Mouse (Mus musculus) ZHBTc4 (cell line): ENCODE data around the gene Hdac11.

ENCODE experiments used
- DNase-seq: peaks from one replicate; pipeline ENCODE4 v3.0.0-alpha.2; 2011; ENCODE audit warnings: low read depth, low spot score

The Hdac11 gene

GRCm38 (mm10) chr6:91137343-91137956 is 19.0 kb upstream of the Hdac11 start:
- no peak for DNase-seq

DNA sequence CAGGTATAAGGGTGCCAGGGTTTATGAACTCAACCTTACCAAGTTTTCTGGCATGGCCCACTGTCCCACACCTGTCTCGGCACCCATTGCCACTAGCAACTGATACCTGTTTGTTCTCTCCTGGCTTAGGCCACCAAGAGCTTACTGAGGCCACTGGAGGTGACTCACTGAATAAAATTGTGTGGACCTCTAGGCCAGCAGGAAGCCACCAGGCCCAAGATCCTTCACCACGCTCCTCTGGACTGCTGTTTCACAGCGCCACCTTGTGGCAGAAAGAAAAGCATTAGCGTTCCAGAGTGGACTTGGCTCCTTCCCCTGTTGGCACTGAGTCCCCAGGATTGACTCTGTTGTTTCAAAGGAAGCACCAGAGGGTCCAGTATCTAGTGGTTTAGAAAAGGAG is 16.6 kb upstream of the Hdac11 start:
- DNase-seq = peak; percentile 55

DNA sequence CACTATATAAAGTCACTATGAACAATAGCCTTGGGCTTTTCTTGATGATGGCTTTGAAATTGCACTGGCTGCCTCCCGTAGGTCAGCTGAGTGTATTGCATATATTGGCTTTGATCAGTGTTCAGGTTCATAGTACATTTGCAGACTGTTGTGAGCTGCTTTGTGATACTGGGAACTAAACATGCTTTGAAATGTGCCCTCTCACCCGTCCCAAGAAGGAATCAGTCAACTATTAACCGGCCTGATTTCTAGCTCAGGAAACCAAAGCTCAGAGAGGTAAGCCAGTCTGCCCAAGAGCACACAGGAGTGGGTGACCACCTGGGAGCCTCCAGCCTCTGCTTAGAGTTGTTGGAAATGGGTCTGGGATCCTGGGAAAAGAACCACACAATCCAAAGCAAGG is 11.4 kb upstream of the Hdac11 start:
- DNase-seq = no peak

DNA sequence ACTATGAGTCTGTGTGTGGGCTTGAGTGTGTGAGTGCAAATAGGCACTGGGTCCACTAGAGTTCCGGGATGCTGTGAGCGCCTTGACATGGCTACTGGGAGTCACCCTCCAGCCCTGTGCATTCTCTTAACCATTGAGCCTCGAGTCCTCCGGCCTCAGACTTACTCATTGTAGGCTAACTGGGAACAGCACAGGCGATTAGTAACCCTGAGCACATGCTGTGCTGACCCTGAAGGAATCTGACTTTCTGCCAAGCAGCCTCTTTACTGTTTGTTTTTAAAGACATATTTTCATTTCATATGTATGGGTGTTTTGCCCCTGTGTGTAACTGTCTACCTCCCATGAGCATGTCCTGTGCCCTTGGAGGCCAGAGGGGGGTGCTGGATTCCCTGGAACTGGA is 10.9 kb upstream of the Hdac11 start:
- no peak for DNase-seq

- DNase-seq = no peak
Observed at GRCm38 (mm10) chr6:91146443-91147151, 9.9 kb upstream of the Hdac11 start.

DNA sequence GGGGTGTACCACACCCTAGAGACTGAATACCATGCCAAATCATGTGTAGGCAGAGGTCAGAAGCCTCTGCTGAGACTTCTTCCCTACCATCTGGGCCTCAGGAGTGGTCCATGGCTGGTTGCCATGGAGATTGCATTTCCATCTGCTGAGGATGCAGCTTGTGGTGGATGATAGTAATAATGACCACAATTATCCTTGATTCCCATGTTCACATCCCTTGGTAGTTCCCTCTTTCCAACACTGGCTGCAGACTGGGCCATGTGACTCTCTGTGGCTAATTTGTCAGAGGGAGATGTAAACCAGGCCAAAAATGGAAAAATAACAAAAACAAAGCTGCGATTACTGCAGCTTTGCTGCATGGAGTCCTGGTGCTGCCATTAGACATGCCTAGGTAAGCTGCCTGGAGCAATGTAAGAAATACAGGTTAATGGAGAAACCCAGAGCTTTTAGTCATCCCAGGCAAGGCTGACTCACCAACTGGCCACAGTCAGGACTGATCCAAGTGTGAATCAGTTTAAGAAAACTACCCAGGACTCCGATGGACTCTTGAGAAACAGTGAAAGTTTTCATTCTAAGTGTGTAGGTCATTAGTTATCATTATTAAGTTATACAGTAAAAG is 9.2 kb upstream of the Hdac11 start:
- no peak for DNase-seq

DNA sequence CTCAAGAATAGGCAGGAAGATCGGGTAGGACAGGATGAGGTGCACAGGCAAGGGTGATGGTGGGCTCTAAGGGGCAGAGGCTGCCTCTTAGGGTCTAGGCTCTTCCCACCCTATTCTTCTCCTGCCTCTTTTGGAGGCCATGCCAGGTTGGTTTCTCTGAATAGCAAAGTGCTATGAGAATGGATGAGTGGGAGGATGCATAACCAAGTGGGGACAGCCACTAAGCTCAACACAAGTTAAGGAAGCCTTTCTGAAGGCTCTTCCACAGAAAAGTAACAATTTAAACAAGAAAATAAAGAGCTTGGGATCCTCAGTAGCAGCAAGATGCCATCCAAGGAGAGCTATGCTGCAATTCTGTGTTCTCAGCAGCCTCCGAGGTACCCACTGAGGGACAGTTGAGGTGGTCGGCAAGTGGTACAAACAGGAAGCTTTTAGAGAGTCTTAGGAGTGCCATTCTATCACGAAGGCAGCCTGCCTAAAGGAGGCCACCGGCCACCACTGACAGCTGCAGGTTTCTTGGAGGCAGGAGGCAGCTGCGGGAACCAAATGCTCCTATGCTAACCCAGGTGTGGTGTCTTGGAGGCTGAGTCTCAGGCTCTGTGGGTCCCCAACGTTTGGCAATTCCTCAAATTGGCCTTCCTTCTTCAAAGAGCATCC is 3.4 kb upstream of the Hdac11 start:
- no peak for DNase-seq

DNA sequence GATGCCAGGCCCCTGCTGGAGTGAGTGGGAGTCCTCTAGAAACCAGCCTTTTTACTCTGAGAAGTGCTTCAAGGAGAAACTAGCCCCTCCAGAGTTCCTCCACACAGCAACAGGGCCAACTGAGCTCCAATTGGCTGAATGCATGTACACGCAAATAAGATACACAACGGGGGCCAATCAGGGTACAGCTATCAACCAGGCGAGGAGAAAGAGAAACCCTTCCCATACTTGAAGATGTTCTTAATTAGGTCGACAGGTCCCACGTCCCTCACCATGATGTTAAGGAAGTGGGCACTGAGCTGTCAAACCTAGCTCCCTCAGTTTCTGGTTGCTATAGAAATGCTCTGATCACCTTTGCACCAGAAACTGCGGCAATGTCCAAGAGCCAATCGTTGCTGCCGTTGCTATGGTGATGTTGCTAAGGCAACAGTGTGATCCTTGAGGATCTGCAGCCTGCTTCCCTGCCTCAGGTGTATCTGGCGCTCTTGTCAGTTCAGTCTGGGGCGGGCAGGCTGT is 2.9 kb upstream of the Hdac11 start:
- DNase-seq = peak; percentile 77

DNA sequence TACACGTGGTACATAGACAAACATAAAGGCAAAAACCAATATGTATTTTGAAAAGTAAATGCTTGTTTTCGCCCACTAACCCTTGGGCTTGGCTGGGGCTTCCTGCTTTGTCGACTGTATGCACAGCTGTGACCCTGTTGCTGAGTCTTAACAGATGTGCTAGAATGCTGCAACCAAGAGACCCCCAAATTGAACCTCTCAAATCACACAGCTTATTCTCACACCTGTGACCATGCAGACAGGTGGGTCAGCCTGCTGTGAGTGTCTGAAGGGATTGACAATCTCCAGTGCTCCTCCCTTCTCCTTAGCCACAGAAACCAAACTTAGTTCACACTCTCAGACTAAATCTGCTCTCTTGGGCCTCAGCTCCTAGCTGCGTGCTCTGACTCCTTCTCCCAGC is 1.8 kb upstream of the Hdac11 start:
- no peak for DNase-seq

GRCm38 (mm10) chr6:91155286-91155685 is 1.2 kb upstream of the Hdac11 start:
- DNase-seq = no peak

GRCm38 (mm10) chr6:91156062-91156461 is 403 bp upstream of the Hdac11 start:
- no peak for DNase-seq

DNA sequence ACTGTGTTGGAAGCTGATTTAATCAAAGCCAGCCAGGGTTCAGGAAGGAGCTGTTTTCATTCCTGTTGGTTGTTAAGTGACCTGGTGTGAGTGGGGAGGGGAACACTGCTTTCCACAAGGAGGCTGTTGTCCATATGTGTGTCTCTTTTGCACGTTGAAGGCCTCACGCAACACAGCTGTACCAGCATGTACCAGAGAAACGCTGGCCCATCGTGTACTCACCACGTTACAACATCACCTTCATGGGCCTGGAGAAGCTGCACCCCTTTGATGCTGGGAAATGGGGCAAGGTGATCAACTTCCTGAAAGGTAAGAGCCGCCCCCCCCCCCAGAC is 739 bp downstream of the Hdac11 start:
- DNase-seq = no peak

- no peak for DNase-seq
Observed at GRCm38 (mm10) chr6:91159047-91159446, 2.6 kb downstream of the Hdac11 start.

- DNase-seq = no peak
Observed at GRCm38 (mm10) chr6:91160399-91160798, 3.9 kb downstream of the Hdac11 start.

GRCm38 (mm10) chr6:91160976-91161375 is 4.5 kb downstream of the Hdac11 start:
- no peak for DNase-seq

DNA sequence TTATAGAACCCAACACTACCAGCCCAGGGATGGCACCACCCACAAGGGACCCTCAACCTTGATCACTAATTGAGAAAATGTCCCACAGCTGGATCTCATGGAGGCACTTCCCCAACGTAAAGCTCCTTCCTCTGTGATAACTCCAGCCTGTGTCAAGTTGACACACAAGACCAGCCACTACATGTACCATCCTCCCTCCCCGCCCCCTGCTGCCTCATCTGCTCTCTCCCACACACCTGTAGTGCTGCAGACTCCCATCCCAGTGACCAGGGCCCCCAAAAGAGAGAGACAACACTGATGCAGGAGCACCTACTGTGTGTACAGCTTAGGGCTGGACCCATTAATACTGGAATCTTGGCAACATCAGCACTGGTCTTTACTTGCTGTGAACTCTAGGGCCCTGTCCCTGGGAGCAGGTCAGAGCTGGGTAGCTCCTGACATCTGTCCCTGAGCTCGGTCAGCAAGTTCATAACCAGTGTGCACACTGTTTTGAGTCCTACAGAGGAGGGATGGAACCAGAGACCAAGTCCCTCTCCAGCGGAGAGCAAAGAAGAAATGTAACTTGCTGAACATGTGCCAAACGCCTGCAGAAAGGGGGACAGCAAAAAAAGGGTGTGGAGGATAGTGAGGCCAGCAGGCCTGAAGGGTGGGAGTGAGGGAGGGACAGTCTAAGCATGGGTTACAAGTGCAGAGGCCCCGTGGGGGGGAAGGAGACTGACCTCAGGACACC is 5.2 kb downstream of the Hdac11 start:
- no peak for DNase-seq

DNA sequence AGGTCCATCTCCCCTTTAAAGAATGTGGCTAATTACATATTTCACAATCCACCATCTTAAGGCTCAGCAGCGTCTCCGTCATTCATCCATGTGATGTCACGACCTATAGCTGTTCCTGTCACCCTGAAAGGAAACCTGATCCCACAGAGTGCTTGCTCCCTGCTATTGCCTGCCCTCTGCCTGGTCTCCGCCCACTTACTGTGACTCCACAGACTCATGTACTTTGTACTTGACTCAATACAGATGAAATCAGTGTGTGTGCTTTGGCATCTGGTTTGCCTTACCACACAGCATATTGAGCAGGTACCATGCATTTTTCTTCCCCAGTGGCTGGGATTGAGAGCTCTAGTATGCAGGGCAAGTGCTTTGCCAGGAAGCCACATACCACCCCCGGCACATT is 5.8 kb downstream of the Hdac11 start:
- DNase-seq = no peak

DNA sequence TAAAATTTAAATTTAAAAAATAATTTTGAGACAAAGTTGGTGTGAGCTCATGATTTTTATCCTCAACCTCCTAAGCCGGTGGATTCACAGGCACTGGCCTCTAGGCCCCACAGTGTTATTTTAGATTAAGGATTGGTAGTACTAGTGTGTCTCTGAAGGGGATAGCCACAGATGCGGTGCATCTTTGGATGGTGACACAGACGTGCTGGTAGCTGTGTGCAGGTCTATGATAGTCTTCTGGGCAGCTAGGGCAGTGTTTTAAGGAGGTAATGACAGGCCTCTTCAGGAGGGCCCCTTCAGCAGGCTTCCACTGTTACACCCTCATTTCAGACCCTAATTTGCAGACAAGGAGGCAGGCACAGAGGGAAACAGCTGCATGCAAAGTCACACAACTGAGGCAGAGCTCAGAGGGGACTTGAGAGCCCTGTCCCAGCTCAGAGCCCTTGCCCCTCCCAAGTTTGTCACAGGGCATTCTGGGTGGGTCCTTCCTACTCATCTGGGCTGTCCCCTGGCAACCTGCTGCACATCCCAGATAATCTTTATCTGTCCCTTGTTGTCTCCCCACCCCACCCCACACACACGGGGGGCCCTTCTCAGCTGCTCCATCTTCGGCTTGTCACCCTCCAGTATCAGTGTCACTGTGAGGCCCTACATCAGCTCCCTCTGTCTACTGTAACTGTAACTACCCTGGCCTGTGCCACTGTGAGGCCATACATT is 6.9 kb downstream of the Hdac11 start:
- no peak for DNase-seq

DNA sequence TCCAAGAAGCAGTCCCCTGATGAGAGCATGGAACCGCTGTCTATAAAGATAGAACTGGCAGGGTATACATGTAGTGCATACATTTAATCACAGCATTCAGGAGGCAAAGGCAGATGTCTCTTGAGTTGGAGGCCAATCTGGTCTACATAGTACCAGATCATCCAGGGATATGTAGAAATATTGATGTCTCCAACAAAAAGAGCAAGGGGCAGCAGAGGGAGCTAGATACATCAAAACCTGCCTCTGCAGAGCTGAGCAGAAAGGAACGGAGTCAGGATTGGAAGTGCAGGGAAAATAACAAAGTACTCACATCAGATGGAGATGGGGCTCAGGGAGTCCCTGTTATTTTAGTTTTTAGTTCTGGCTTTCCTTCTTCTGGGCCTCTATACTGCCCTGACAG is 8.1 kb downstream of the Hdac11 start:
- no peak for DNase-seq

GRCm38 (mm10) chr6:91165210-91165609 is 8.7 kb downstream of the Hdac11 start:
- DNase-seq = peak; percentile 69

DNA sequence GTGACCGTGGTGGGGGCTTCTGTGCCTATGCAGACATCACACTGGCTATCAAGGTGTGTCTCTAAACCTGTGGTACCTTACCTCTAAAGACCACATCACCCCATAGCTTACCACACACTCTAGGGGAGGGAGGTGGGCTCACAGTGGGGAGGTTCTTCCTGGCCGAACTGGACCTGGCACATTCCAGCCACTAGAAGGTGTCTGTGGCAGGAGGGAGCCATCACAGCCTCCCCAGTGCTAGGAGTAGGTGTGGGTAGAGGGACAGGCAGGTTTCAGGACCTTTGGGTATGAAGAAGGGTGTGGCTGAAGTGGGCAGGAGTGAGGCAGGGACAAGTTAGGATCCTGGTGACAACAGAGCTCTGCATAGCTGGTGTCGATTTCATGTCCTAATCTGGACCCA is 11.4 kb downstream of the Hdac11 start:
- no peak for DNase-seq
